Mouse (Mus musculus): ENCODE data around the gene Dclk1.

DNA sequence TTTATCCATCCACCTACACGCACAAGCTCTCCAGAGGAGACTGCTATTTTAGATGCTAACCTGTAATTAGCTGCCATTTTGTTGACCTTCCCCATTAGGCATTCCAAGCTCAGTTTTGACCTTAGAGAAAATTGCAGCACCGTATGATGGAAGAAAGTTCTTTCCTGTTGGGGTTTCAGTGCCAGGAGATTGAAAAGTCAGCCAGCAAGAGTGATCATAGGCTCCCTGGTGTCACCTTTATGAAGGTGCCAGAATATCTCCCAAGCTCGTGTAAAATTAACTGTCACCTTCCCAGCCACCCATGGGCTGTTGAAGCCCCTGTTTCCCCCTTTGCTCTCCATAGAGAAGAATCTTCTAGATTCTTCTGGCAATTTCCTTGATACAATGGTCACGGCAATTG is 297.2 kb downstream of the Dclk1 start:
- no peak for TF ChIP-seq CEBPB (IDR thresholded peaks at IDR 0.05; ENCODE audit: low read depth)
- no peak for TF ChIP-seq CTCF (IDR thresholded peaks at IDR 0.05; ENCODE audit: control insufficient read depth, insufficient read depth, insufficient read length)
